Mouse (Mus musculus): Measurements from ENCODE around the gene Fto.

Gene Fto

DNA sequence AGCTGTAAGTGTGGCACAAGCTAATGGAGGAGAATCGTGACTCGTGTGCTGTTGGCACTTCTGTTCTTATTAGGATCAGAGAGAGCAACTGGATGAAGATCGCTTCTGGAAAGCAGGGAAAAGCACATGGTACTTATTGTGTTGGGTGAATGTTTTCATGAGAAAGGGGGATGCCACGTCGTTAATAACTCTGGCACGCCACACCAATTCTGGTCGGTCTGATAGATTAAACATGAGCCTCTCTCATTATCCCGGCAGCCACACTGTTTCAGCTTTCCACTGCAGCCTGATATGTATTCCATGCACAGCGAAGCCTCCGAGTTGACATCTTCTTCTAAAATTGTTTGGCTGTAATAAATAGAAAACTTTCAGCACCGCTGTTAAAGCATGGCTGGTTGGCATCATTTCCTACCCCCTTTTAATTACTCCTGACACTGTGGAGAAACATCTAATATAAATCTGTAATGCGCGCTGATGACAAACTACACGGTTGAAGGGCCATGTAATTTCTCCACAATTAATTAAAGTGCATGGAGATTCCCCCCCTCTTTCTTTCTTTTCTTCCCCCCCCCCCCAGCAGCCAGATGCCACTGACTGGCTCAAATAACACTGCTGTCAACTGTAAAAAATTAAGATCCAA, 298.5 kb downstream of the Fto start:
- DNase-seq (ENCODE audit: low spot score): no peak

DNA sequence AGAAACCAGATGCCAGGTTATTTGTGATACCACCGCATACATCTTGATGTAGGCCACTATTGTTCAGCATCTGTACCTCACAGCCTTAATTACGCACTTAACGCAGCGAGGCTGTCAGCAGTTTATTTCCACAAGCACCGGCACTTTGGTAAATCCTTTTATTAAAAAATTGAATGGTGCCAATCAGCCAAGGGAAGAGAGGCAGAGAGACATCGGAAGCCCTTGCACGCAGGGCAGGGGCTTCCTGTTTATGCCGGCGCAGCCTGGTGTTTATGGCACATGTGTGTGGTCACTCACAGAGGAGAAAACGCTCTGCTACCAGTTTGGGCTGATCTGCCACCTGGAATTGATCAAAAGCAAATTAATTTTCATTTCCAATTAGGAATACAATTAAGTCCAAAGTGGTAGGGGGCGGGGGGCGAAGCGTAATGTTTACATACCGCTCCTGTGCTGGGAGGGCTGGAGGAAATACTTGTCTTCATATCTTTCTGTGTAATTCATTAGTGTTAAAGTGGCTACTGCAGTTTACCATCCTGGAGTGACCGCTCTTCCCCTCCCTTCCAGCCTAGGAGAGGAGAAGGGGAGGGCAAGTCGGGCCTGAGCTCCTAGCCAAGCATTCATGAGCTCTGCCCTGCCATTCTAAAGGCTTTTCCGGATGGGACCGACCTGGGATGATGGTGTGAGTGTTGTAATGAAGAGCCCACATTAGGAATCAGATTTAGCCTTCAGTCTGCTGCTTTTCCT, 299.2 kb downstream of the Fto start:
- DNase-seq (ENCODE audit: low spot score): no peak

GRCm38 (mm10) chr8:91613603-91614002, 300.3 kb downstream of the Fto start:
- DNase-seq (ENCODE audit: low spot score): no peak

DNA sequence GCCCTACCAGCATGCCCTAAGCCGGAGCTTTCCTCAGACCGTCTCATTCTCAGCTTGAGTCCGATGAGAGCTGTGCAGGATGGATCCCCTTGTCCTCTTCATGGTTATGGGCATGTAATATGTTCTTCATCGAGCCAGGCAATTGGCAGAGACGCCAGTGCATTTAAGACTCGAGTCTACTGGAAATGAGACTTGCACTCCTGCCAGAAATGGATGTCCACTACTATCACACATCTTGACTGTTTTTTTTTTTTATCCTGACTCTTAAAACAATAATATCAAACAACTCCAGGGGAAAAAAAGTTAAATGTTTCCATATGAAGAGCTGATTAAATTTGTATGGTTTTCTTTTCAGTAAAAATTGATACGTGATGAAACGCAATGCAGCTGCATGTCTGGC, 301.9 kb downstream of the Fto start:
- DNase-seq (ENCODE audit: low spot score): no peak

DNA sequence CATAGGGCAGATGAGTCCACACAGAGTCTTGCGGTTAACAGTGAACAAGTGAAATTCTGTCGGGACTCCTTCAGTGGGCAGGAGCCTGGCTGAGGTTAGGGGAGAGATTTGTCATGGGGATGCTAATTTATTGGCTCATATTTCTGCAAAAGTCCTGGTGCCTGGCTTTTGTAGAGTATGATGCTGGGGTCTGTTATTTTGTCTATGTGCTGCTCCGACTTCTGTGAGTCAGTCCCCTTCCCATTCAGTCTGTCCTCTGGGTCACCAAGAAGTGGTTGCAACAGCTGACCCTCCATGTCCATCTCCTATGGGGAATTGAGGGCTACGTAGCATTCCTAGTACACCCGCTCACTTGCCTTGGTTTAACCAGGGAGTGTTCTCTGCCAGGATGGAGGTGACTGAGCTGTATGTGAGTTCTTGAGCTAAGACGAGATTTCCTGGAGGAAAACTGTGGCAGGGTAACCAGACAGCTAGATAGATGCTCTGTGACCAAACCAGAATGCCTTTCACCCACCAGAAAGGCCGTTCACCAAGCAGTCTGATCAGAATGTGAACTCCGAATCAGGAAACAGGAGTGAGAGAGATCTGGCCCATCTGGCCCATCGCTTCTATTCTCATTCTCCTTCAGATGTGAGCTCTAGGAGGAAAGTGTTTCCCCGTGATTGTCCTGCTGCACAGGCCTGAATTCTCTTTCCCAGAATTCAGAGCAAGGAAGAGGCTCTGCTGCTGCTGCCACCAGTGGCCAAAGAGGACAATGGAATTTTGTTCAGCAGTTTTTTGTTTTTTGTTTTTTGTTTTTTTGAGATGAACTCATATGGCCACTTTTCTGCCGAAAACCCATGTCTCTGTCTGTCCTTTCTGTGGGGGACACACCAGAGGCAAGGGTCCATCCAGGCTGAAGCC, 302.7 kb downstream of the Fto start:
- DNase-seq (ENCODE audit: low spot score): no peak

- no peak for DNase-seq (ENCODE audit: low spot score)
These were observed 304.4 kb downstream of the Fto start for GRCm38 (mm10) chr8:91617772-91618171.

DNA sequence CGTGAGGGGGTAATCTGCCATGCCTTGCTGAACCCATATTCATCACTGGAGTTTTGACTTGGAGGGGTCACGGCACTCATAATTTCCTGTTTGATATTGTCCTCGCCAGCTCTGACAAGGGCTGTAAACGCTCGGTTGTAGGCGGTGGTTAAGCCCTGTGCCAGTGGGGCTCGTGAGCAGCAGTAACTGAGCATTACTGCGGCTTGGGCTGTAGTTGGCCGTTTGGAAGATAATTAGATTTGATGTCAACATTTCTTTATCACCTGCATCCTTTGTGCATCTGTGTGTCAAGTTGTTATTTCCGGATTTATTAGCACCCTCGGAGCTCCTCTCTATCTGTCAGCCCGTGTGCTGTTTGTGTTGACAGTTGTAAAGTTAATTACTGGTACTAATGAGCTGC, 309.4 kb downstream of the Fto start:
- no peak for DNase-seq (ENCODE audit: low spot score)

DNA sequence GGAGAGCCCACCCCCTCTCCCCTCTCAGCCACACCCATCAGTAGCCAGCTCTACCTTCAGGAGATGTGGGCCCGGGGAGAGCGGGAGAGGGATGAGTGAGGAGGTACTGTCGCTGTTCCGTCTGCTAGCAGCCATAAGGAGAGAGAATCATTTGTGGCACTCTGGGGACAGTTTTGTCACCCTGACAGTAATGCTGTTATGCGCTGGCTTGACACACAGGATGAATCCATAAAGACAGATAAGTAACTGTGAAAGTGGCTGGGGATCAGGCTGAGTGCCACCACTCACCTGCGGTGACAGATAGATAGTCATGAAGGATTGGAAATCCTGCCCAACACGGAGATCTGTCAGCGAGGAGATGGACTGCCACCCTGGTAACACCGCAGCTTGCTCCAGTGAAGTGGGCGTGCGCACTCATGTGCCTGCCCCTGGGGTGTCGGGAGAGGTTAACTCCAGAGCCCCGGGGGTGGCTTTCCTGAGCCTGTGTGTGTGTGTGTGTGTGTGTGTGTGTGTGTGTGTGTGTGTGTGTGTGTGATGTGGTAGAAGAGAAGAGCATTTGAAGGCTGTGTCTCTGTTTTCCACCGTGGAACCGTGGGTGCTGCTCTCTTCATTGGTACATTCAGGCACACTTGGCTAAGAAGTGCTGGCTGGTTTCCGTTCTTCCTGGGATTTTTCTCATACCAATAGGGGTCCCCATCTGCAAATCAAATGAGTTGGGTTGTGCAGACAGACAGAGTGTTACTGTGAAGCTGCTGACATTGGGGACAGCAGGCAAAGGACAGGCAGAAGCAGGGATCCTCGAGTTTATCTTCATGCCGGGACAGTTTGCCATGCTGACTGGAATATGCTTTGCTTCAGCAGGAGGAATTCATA, 312.6 kb downstream of the Fto start:
- no peak for DNase-seq (ENCODE audit: low spot score)

- no peak for DNase-seq (ENCODE audit: low spot score)
These were observed 316.3 kb downstream of the Fto start for GRCm38 (mm10) chr8:91629594-91629993.

DNA sequence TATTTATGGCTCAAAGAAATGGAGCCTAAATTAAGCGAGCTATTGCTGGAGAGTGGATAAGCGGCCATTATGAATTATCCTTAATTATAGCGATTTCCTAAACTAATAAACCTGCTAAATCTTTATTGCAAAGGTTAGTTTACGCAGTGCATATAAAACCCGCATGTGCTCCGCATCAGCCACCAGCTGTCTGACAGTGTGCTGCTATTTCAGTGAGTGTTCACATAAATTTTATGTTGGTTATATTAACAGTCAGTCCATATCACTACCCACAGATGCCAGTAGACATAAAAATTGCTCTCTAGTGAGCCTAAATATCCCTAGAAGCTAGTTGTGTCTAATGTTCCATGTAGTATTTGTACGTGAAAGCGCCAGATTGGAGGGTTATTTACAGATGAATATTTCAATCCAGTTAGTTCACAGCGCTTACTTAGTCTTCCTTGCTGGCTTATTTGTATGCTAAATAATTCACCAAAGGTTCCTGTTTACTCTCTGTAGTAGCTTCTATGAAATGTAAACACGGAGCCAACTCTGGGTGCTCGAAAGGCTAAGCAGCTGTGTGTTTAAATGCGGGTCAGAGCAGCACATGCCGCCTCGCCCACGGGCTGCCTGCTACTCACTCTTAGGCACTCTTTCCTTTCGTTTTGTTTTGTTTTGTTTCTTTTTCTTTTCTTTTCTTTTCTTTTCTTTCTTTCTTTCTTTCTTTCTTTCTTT, 317.2 kb downstream of the Fto start:
- DNase-seq (ENCODE audit: low spot score): no peak

DNA sequence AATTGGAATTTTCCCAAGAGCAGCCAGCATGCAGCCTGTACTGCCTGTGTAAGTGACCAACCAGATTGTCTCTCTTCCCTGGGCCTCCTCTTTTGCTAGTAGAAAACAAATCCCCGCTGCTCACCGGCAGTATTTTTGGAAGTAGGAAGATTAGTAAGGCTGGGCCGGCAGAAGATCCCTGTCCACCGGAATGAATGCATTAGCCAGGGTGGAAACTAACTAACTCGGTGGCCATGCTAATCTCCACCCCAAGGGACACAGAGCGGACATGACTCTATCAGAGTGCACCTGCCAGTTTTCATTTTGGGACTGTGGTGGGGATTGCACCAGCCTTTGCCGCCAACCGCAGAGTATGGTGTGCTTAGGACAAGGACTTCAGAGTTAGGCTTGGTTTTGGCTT, 319.1 kb downstream of the Fto start:
- no peak for DNase-seq (ENCODE audit: low spot score)

GRCm38 (mm10) chr8:91635406-91635805, 322.1 kb downstream of the Fto start:
- no peak for DNase-seq (ENCODE audit: low spot score)

DNA sequence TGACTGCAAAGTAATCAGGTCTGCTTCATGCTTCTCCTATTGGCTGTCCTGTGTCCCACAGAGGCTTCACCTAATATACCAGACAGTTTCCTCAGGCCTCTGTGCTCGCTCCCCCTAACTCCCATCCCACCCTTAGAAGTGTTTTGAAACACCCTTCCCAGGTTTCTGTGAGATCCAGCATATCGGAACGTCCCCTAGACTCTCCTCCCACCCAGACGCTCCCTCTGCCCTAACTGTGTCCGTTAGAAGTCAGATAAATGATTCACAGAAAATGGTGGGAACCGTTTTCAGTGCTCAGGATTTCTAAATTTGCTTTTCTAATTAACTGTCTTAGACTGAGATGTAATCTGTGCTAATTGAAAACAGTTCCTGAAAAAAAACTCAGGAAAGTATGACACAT, 323.6 kb downstream of the Fto start:
- no peak for DNase-seq (ENCODE audit: low spot score)

GRCm38 (mm10) chr8:91637684-91638083, 324.4 kb downstream of the Fto start:
- DNase-seq (ENCODE audit: low spot score): no peak

DNA sequence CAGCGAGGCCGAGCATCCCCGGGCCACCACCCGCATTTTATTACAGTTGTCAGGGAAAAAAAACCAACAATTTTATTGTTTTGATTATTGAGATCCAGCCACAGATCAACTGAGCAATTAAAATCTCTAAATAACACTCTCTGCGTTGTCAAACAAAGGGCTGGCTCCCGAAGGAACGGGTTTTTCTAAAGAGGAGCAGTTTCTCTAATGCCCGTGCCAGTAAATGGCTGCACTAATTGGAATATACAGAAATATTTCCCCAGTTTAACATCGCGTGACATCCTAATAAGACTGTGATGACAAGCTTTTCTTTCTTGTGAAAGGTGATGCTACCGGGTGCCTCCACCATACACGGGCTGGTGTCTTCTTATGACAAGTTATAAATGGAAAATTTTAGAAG, 324.9 kb downstream of the Fto start:
- no peak for DNase-seq (ENCODE audit: low spot score)

GRCm38 (mm10) chr8:91640471-91640870, 327.1 kb downstream of the Fto start:
- no peak for DNase-seq (ENCODE audit: low spot score)

GRCm38 (mm10) chr8:91645484-91645883, 332.2 kb downstream of the Fto start:
- no peak for DNase-seq (ENCODE audit: low spot score)

GRCm38 (mm10) chr8:91647959-91648358, 334.6 kb downstream of the Fto start:
- DNase-seq (ENCODE audit: low spot score): no peak

GRCm38 (mm10) chr8:91648776-91649175, 335.5 kb downstream of the Fto start:
- no peak for DNase-seq (ENCODE audit: low spot score)

GRCm38 (mm10) chr8:91653561-91653960, 340.2 kb downstream of the Fto start:
- no peak for DNase-seq (ENCODE audit: low spot score)

DNA sequence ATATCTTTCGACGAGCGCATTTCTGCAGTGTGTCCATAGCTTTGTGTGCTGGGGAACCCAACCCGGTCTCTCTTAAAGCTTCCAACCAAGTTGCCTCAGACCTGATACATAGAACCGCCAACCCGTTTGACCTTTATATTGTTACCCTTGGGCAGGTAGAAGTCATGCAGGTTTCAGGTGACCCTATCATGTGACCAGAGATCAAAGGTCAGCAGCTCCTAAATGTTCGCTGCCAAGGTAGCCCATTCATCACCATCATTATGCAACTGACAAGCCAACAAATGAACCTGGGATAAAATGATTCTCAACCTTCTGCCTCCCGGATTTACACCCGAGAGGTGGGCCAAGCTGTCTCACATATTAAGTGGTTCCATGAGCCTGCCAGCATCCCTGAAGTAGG, 344.1 kb downstream of the Fto start:
- DNase-seq (ENCODE audit: low spot score): no peak
